Mouse (Mus musculus) kidney, postnatal 25 days (tissue): Measurements from ENCODE around the gene Arap2.

Experiments
- DNase-seq, 2 experiments: peaks; one replicate each; pipeline ENCODE4 v3.0.0; 2021; ENCODE audit warnings: mixed read lengths in 2 of 2

Gene Arap2

DNA sequence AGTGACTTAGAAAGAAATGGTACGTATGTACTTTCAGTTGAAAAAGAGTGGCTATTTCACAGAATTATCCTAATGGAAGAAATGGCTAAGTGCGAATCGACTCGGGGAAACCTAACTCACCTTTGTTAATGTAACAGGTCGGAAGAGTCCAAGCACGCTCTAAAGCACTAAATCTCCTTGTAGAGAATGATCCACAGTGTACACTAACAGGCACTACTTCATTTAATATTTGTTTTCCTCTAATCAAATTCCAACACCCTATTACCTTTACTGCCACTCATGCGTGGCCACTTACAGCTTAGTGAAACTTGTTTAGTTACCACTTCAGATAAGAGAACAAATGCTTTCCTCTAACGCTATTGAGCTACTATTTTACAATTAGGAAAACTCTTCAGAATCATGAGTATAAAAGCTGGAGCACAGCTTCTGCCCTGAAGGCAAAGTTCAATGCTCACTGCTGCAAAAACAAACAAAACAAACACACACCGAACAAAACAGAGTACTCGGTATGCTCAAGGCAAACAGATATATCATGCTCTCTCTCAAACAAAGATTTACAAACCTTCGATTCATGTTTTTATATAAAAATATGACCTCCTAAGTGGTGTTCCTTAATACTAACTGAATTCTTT lies 143.0 kb downstream of the Arap2 start:
- DNase-seq, result peak in 1 of 2 experiments; percentile 6

DNA sequence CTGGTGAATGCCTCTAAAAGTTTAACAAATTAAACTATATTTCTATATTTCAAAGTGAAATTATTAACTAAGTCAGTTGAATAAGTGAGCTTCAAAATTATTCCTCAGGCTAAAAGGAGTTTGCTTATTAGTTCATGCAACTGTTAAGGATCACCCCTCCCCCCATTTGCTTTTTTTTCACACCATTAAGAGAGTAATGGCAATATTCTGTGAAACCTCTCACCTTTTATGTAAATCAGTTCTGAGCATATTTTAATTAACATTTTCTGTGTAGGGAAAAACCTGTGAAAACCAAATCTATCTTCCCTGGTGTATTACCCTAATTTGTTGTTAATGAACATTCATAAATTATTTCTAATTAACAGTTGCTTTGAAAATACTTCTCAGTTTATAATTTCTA lies 147.7 kb downstream of the Arap2 start:
- DNase-seq, result no peak

- DNase-seq, result no peak
Measured at GRCm38 (mm10) chr5:62611990-62612389, 154.0 kb downstream of the Arap2 start.

DNA sequence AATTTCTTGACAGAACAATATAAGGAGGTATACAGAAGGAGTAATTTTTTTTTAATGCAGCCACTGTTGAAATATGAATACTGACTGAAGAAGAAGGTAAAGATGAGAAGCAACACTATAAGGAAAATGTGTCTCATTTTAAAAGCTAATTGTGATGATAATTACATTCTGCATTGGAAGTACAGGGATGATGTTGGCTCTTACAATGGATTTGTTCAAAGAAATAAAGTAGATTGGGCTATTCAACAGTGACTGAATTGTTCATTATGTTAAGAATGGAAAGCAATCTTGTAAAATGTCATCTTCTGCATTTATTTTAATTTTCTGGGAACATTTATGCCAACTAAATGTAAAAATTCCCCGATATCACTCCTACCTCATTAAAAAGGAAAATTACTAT lies 178.6 kb downstream of the Arap2 start:
- no peak for DNase-seq

- no peak for DNase-seq
Measured at GRCm38 (mm10) chr5:62582643-62583042, 183.3 kb downstream of the Arap2 start.

DNA sequence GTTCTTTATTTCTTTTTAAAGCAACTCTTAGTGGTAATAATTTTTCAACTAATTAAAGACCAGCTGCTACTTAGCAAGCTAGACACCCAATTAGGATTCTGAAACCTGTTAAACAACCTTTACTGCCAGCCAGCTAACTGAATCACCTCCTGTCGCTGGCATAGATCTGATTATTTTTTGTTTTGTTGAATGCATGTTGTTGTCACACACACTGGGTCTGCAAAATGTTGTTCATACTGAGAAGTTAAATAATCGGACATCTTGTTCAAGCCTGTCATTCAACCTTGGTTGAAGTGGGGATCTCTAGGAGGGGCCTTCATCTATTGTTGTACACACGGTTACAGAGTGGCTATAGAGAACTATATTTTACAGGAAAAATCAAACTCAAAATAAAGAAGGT lies 184.3 kb downstream of the Arap2 start:
- no peak for DNase-seq

GRCm38 (mm10) chr5:62574336-62574844 lies 191.6 kb downstream of the Arap2 start:
- no peak for DNase-seq
